Mouse (Mus musculus) kidney, embryonic 14.5 days (tissue): ENCODE measurements at regions not wholly inside any gene's neighbourhood (a gene's known extent, or its start where the extent isn't known, plus 50 kb on each side); places are given as distances from the start of the nearest gene placed in this dataset. TPM values are rescaled to one million over a fixed set of nuclear protein-coding genes. Genes with fewer than 3 reads are reported as not detected.

Source experiments
- ATAC-seq: fragments of 200-750 bp; cut with Nextera tagmentation; 2 replicates; pipeline ENCODE4 v1.8.0; 2017; ENCODE audit warnings: moderate number of reproducible peaks, mild to moderate bottlenecking, moderate TSS enrichment, moderate library complexity; ENCODE audit not compliant: low FRiP score, low TSS enrichment
- H3K27ac ChIP-seq: fragments of 300-500 bp; sonication (generic); 2 replicates; pipeline ENCODE4 v1.5.1; 2014; ENCODE audit warnings: low read depth, mild to moderate bottlenecking, low read length, moderate library complexity, mixed read lengths
- H3K27me3 ChIP-seq: fragments of 300-500 bp; sonication (generic); 2 replicates; pipeline ENCODE4 v1.6.1; 2014; ENCODE audit warnings: mild to moderate bottlenecking, low read length; ENCODE audit not compliant: control insufficient read depth, insufficient read depth
- H3K36me3 ChIP-seq: fragments of 300-500 bp; sonication (generic); 2 replicates; pipeline ENCODE4 v1.6.1; 2014; ENCODE audit warnings: low read length, mixed read lengths; ENCODE audit not compliant: control insufficient read depth, insufficient read depth
- H3K4me1 ChIP-seq: fragments of 300-500 bp; sonication (generic); 2 replicates; pipeline ENCODE4 v1.6.1; 2014; ENCODE audit warnings: low read length, mixed read lengths; ENCODE audit not compliant: control insufficient read depth, insufficient read depth
- H3K4me2 ChIP-seq: fragments of 300-500 bp; sonication (generic); replicated peaks from 2 replicates; pipeline ENCODE4 v1.6.1; 2014; ENCODE audit warnings: low read depth, mild to moderate bottlenecking, low read length
- H3K4me3 ChIP-seq: fragments of 300-500 bp; sonication (generic); 2 replicates; pipeline ENCODE4 v1.5.1; 2014; ENCODE audit warnings: mild to moderate bottlenecking, low read length
- H3K9ac ChIP-seq: fragments of 300-500 bp; sonication (generic); 2 replicates; pipeline ENCODE4 v1.6.1; 2014; ENCODE audit warnings: low read depth, mild to moderate bottlenecking, low read length, moderate library complexity
- H3K9me3 ChIP-seq: fragments of 300-500 bp; sonication (generic); 2 replicates; pipeline ENCODE4 v1.6.1; 2016; ENCODE audit warnings: low read length; ENCODE audit not compliant: control insufficient read depth
- WGBS: fragments of 180-500 bp; shearing (Covaris S2); extraction: QIAGEN DNeasy Blood & Tissue Kit; methylation state at CpG from one replicate; pipeline ENCODE4 v1.1.7; 2014; 5-methylcytosine and 5-hydroxymethylcytosine counted together
- microRNA-seq: library from miRNA; unstranded; fragments of <30 nt; microRNA quantifications from one replicate; pipeline ENCODE4, GENCODE M21; 2016

DNA sequence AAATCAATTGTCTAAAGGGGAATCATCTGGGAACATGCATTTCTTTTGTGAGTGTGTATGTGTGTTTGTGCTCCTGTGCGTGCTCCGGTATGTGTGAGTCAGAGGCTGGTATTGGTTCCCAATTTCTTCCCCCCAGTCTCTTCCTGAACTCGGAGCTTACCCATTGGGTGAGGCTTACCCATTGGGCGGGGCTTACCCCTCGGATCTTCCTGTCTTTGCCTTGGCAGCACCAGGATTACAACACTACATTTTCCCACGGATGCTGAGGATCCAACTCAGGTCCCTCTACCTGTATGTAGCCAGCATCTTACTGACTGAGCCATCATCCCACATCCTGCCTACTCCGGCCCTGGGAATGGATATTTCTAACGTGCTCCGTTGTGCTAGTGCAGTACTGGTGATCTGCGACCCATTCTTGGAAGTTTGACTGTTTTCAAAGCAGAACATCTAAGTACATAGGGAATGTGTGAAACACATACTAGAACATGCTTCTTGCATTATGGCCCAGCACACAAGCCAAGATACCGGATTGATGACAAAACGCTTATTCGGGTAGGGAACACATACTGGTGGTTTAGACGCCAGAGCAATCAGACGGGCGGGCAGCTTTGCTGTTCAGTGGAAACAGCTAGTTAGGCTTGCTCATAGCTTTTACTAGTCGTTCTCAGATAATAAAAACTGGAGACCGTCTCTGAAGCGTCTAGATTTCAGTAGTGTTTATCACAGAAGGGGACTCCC, 55.8 kb upstream of the Zfhx3 start:
- 83% methylated on average over 19 of the region's 19 CpGs for WGBS
- no peak for ATAC-seq
- Histone ChIP-seq H3K9ac (no peak overlapping the region), H3K9me3 (no peaks in the 10 kb centered on the region), H3K4me2 (no peak overlapping the region), H3K4me1 (no peaks in the 10 kb centered on the region), H3K27me3 (no peaks in the 10 kb centered on the region), H3K36me3 (no peaks in the 10 kb centered on the region), H3K4me3 (no peak overlapping the region), H3K27ac (no peak overlapping the region)

DNA sequence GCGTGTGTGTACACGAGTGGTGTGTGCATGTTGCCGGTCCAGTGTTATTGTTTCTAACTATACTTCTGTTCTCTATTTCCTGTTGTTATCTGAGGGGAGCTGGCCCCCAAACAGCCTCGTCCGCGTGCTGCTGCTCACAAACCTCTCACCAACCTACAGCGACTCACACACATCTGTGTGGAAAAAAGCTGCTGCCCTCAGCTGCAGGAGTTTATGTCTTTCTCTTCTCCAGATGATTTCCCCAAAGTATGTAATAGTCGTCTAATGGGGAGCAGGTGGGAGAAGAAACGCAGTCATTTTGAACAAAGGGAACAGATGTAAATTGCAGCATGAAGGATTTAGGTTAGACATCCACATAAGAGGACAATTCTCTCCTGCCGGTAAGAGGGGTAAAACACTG, 55.1 kb upstream of the Zfhx3 start:
- no peak for ATAC-seq
- Histone ChIP-seq H3K4me3 (no peak overlapping the region), H3K9ac (no peak overlapping the region), H3K36me3 (no peaks in the 10 kb centered on the region), H3K4me2 (no peak overlapping the region), H3K27me3 (no peaks in the 10 kb centered on the region), H3K27ac (no peak overlapping the region), H3K9me3 (no peaks in the 10 kb centered on the region), H3K4me1 (no peaks in the 10 kb centered on the region)
- 50% methylated on average over 10 of the region's 10 CpGs for WGBS

DNA sequence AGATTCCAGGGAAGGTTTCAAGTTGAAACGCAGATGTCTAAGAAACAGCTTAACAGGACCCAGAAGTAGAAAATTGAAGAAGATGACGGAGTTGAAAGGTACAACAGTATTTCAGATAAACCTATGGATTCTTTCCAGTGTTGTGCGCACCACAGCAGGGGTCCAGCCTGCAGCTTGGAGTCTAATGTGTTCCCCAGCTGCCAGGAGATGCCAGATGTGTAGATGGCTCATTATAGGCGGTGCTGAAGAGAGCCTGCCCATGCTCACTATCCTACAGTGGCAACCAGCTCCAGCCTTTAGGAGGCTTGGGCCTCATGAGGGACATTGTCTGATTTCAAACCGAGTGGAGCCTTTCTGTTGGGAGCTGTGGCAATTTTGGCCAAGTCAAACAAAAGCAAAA, 51.5 kb upstream of the Zfhx3 start:
- 86% methylated on average over 5 of the region's 5 CpGs for WGBS
- no peaks in the 10 kb centered on the region for H3K36me3 ChIP-seq

More for the DNA sequence above, 51.5 kb upstream of the Zfhx3 start:
- ATAC-seq = no peak
- no peak overlapping the region for H3K27ac ChIP-seq
- H3K9me3 ChIP-seq = no peaks in the 10 kb centered on the region
- no peak overlapping the region for H3K4me3 ChIP-seq
- H3K27me3 ChIP-seq = no peaks in the 10 kb centered on the region
- H3K4me1 ChIP-seq = no peaks in the 10 kb centered on the region
- H3K9ac ChIP-seq = no peak overlapping the region
- no peak overlapping the region for H3K4me2 ChIP-seq

Small RNA genes in the stretch of these regions (microRNA-seq; reads per million reads assigned to microRNA genes)
- gene Gm22825 (not detected), gene Gm23646 (not detected)
